Mouse (Mus musculus): ENCODE data around the gene Zfp462.

GRCm38 (mm10) chr4:54946662-54947055 lies 1.8 kb downstream of the Zfp462 start:
- TF ChIP-seq CTCF (conservative IDR thresholded peaks at IDR 0.05; ENCODE audit: low read length) (no peak), NANOG (IDR thresholded peaks at IDR 0.05; ENCODE audit: borderline replicate concordance, low read length) (no peak)
